17 mouse cellular contexts compared by ENCODE assay signal in genomic region chr2:164930706-164931581, GRCm38 (mm10). TPM values are rescaled to one million over a fixed set of nuclear protein-coding genes. Genes with fewer than 3 reads are reported as not detected.
DNase-seq lines count a peak whose midpoint lies in the region; ATAC-seq lines count a peak whose summit lies in the region.
"Had no signal": no experiment of that assay in that cellular context is flagged by ENCODE, and none has a peak within 500 bp of the region (broad histone marks: within the 10 kb centered on the region; RNA-seq: fewer than 3 reads in every experiment).

No protein-coding gene starts in this region.

- no peak overlapping the region for H3K4me2 ChIP-seq in lung, embryonic 15.5 days
- no peak overlapping the region for H3K4me2 ChIP-seq in intestine, embryonic 15.5 days (replicated peaks)
- H3K4me2 ChIP-seq: forebrain, embryonic 12.5 days; heart, embryonic 13.5 days; hindbrain, embryonic 12.5 days had no signal

- H3K9ac ChIP-seq in lung, embryonic 15.5 days, result no peak overlapping the region
- no peak overlapping the region for H3K9ac ChIP-seq in intestine, embryonic 15.5 days
- H3K9ac ChIP-seq: heart, embryonic 13.5 days had no signal

- peak; percentile 32; the same call in 1 of the 2 replicates for ATAC-seq in lung, embryonic 15.5 days (ENCODE audit: borderline replicate concordance, extremely low read depth, low FRiP score, low TSS enrichment)
- ATAC-seq in intestine, embryonic 15.5 days, result peak; percentile 71
- ATAC-seq: activated CD4-positive, CD25-positive, alpha-beta regulatory T cell, adult 4 months; midbrain, embryonic 16.5 days had no signal

- H3K27me3 ChIP-seq in lung, embryonic 15.5 days, result peaks cover 25% of the 10 kb centered on the region
- H3K27me3 ChIP-seq in intestine, embryonic 15.5 days (replicated peaks), result peaks cover 5% of the 10 kb centered on the region; the same call in 1 of the 2 replicates

- H3K27ac ChIP-seq in lung, embryonic 15.5 days, result no peak overlapping the region
- H3K27ac ChIP-seq in intestine, embryonic 15.5 days, result peak overlapping the region; percentile 70
- H3K27ac ChIP-seq: forebrain, embryonic 12.5 days; heart, embryonic 13.5 days; hindbrain, embryonic 12.5 days had no signal

- peak; percentile 38 for DNase-seq in heart, postnatal 4 days
- DNase-seq in heart, adult 11 months, result no peak
- DNase-seq in lung, postnatal 36 days, result no peak
- peak; percentile 49 to 74 for DNase-seq in adrenal gland, postnatal 36 days
- no peak for DNase-seq in spleen, postnatal 4 days (ENCODE audit: low spot score in 2 of 2)
- DNase-seq: cerebellum, postnatal 14 days; gastrocnemius, postnatal 36 days; kidney, adult 2 months; thymus, postnatal 25 days had no signal

- no peaks in the 10 kb centered on the region for H3K9me3 ChIP-seq in lung, embryonic 15.5 days
- no peaks in the 10 kb centered on the region for H3K9me3 ChIP-seq in intestine, embryonic 15.5 days
- H3K9me3 ChIP-seq: forebrain, embryonic 12.5 days; heart, embryonic 13.5 days; hindbrain, embryonic 12.5 days had no signal

- WGBS in lung, embryonic 15.5 days, result 30% methylated on average over 11 of the region's 11 CpGs
- 29% methylated on average over 11 of the region's 11 CpGs for WGBS in intestine, embryonic 15.5 days

- H3K36me3 ChIP-seq in lung, embryonic 15.5 days, result no peaks in the 10 kb centered on the region
- no peaks in the 10 kb centered on the region for H3K36me3 ChIP-seq in intestine, embryonic 15.5 days
- H3K36me3 ChIP-seq: forebrain, embryonic 12.5 days; heart, embryonic 13.5 days; hindbrain, embryonic 12.5 days had no signal

- H3K4me3 ChIP-seq in lung, embryonic 15.5 days, result no peak overlapping the region
- H3K4me3 ChIP-seq in intestine, embryonic 15.5 days (replicated peaks), result no peak overlapping the region
- H3K4me3 ChIP-seq: forebrain, embryonic 12.5 days; heart, embryonic 13.5 days; hindbrain, embryonic 12.5 days had no signal

- no peaks in the 10 kb centered on the region for H3K4me1 ChIP-seq in lung, embryonic 15.5 days
- peaks cover 8% of the 10 kb centered on the region; the same call in 1 of the 2 replicates for H3K4me1 ChIP-seq in intestine, embryonic 15.5 days (replicated peaks)
- H3K4me1 ChIP-seq: heart, embryonic 13.5 days had no signal

RNA-seq across cellular contexts. Expression of gene Mmp9, which starts 9.6 kb away (rescaled TPM):
- total RNA-seq in heart, postnatal 4 days (2021), result under 1 TPM; 0.48 to 0.63 TPM
- 0.59 and 1.4 TPM in 2 replicates for polyA plus RNA-seq in lung, embryonic 15.5 days (2015; fragmentation: Nextera tagmentation; extraction: Ambion mirVana)
- under 1 TPM; 0.56 to 0.60 TPM for total RNA-seq in adrenal gland, postnatal 36 days (2021)
- 4.9 and 5.2 TPM in 2 replicates for polyA plus RNA-seq in intestine, embryonic 15.5 days (2015; fragmentation: Nextera tagmentation; extraction: Ambion mirVana)
- total RNA-seq: CH12.LX had no signal

RNA-seq across cellular contexts. Expression of gene Zfp335, which starts 19.4 kb away (rescaled TPM):
- 10 to 100 TPM; 14.7 to 15.8 TPM for total RNA-seq in heart, postnatal 4 days (2021)
- polyA plus RNA-seq in lung, embryonic 15.5 days (2015; fragmentation: Nextera tagmentation; extraction: Ambion mirVana), result 12.4 and 13.2 TPM in 2 replicates
- total RNA-seq in adrenal gland, postnatal 36 days (2021), result 10 to 100 TPM; 14.8 to 18.3 TPM
- 10.7 and 11.3 TPM in 2 replicates for polyA plus RNA-seq in intestine, embryonic 15.5 days (2015; fragmentation: Nextera tagmentation; extraction: Ambion mirVana)

RNA-seq across cellular contexts. Expression of gene Slc12a5, which starts 29.7 kb away (rescaled TPM):
- total RNA-seq in heart, postnatal 4 days (2021), result 1 to 10 TPM in 1 of 2 experiments, under 1 TPM in 1; 0.90 to 1.1 TPM
- 0.68 and 1.1 TPM in 2 replicates for polyA plus RNA-seq in lung, embryonic 15.5 days (2015; fragmentation: Nextera tagmentation; extraction: Ambion mirVana)
- total RNA-seq in adrenal gland, postnatal 36 days (2021), result 1 to 10 TPM; 4.3 to 7.9 TPM
- 0.80 and 0.97 TPM in 2 replicates for polyA plus RNA-seq in intestine, embryonic 15.5 days (2015; fragmentation: Nextera tagmentation; extraction: Ambion mirVana)

RNA-seq across cellular contexts. Expression of gene Pcif1, which starts 51.8 kb away (rescaled TPM):
- 10 to 100 TPM; 47.0 to 48.2 TPM for total RNA-seq in heart, postnatal 4 days (2021)
- 74.4 and 75.2 TPM in 2 replicates for polyA plus RNA-seq in lung, embryonic 15.5 days (2015; fragmentation: Nextera tagmentation; extraction: Ambion mirVana)
- total RNA-seq in adrenal gland, postnatal 36 days (2021), result 10 to 100 TPM; 45.4 to 53.9 TPM
- 63.6 and 65.5 TPM in 2 replicates for polyA plus RNA-seq in intestine, embryonic 15.5 days (2015; fragmentation: Nextera tagmentation; extraction: Ambion mirVana)

Comparison
In these comparisons a context has a peak if more than half of its experiments do, and no peak if none do; other contexts are left out.
1. DNase-seq: peak in heart, postnatal 4 days (single experiment) and adrenal gland, postnatal 36 days (2 of 2); none in heart, adult 11 months (single experiment), lung, postnatal 36 days (single experiment) and spleen, postnatal 4 days (0 of 2).